Mouse (Mus musculus) embryonic facial prominence, embryonic 11.5 days (tissue): Measurements from ENCODE around the gene Hmgn1. TPM values are rescaled to one million over a fixed set of nuclear protein-coding genes. Genes with fewer than 3 reads are reported as not detected.
"Not testable (repeated sequence)": the region's sequence is repeated elsewhere in the genome, so short reads cannot be mapped to it uniquely, and the experiment has no call there.

Experiments
- ATAC-seq: fragments of 200-750 bp; cut with Nextera tagmentation; replicated peaks from 2 replicates; pipeline ENCODE4 v1.8.0; 2017; ENCODE audit warnings: low read depth; ENCODE audit not compliant: insufficient number of reproducible peaks, low FRiP score, low TSS enrichment
- DNase-seq: peaks from one replicate; pipeline ENCODE4 v3.0.0-alpha.2; 2015; ENCODE audit warnings: low spot score
- H3K27ac ChIP-seq: fragments of 300-500 bp; sonication (generic); replicated peaks from 2 replicates; pipeline ENCODE4 v1.5.1; 2014; ENCODE audit warnings: mild to moderate bottlenecking, low read depth, low read length, control low read depth
- H3K27me3 ChIP-seq: fragments of 300-500 bp; sonication (generic); 2 replicates; pipeline ENCODE4 v1.6.1; 2014; ENCODE audit warnings: mild to moderate bottlenecking, low read length, moderate library complexity, mixed read lengths; ENCODE audit not compliant: control insufficient read depth, insufficient read depth
- H3K36me3 ChIP-seq: fragments of 300-500 bp; sonication (generic); replicated peaks from 2 replicates; pipeline ENCODE4 v1.6.1; 2014; ENCODE audit warnings: low read depth, mild to moderate bottlenecking, low read length, moderate library complexity, mixed read lengths; ENCODE audit not compliant: control insufficient read depth, insufficient read depth
- H3K4me1 ChIP-seq: fragments of 300-500 bp; sonication (generic); 2 replicates; pipeline ENCODE4 v1.6.1; 2014; ENCODE audit warnings: low read length, mixed read lengths; ENCODE audit not compliant: control insufficient read depth, insufficient read depth
- H3K4me2 ChIP-seq: fragments of 300-500 bp; sonication (generic); 2 replicates; pipeline ENCODE4 v1.6.1; 2014; ENCODE audit warnings: low read depth, mild to moderate bottlenecking, control low read depth, low read length, moderate library complexity
- H3K4me3 ChIP-seq: fragments of 300-500 bp; sonication (generic); 2 replicates; pipeline ENCODE4 v1.5.1; 2014; ENCODE audit warnings: low read depth, low read length, control low read depth
- H3K9ac ChIP-seq: fragments of 300-500 bp; sonication (generic); replicated peaks from 2 replicates; pipeline ENCODE4 v1.6.1; 2014; ENCODE audit warnings: mild to moderate bottlenecking, control low read depth, low read length
- H3K9me3 ChIP-seq: fragments of 300-500 bp; sonication (generic); replicated peaks from 2 replicates; pipeline ENCODE4 v1.6.1; 2016; ENCODE audit warnings: mild to moderate bottlenecking, low read length, inconsistent platforms, mixed read lengths; ENCODE audit not compliant: control insufficient read depth
- WGBS: fragments of 180-500 bp; shearing (Covaris S2); extraction: QIAGEN DNeasy Blood & Tissue Kit; methylation state at CpG from one replicate; pipeline ENCODE4 v1.1.7; 2014; 5-methylcytosine and 5-hydroxymethylcytosine counted together
- polyA plus RNA-seq: library from polyadenylated mRNA; unstranded; fragments of >200 nt; fragmentation: Nextera tagmentation; extraction: Ambion mirVana; gene quantifications from 2 replicates; pipeline ENCODE4 v1.2.1, GENCODE M21; 2014

Hmgn1 gene
- polyA plus RNA-seq, 1 experiment from 2014 or later: 1,266 TPM

DNA sequence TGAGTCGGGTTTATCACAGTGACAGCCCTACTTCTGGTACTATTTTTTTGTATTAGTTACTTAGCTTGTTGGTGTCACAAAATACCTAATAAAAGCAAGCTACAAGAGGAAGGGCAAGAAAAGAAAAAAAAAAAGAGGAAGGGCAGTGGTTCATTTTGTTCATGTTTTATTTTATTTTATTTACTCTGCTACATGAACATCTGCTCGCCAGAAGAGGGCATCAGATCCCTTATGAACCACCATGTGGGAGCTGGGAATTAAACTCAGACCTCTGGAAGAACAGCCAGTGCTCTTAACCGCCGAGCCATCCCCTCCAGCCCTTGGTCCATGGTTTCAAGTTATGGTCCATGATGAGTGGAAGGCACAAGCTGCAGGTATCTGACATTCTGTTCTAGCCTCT is 12.8 kb downstream of the Hmgn1 start:
- no peak overlapping the region for H3K9ac ChIP-seq
- no peaks in the 10 kb centered on the region for H3K27me3 ChIP-seq
- no peaks in the 10 kb centered on the region for H3K4me1 ChIP-seq
- H3K36me3 ChIP-seq: no peaks in the 10 kb centered on the region
- ATAC-seq (no peak), DNase-seq (no peak)
- 53% methylated on average over 4 of the region's 4 CpGs for WGBS
- H3K27ac ChIP-seq: no peak overlapping the region
- no peak overlapping the region for H3K4me3 ChIP-seq
- no peaks in the 10 kb centered on the region for H3K9me3 ChIP-seq
- no peak overlapping the region for H3K4me2 ChIP-seq

DNA sequence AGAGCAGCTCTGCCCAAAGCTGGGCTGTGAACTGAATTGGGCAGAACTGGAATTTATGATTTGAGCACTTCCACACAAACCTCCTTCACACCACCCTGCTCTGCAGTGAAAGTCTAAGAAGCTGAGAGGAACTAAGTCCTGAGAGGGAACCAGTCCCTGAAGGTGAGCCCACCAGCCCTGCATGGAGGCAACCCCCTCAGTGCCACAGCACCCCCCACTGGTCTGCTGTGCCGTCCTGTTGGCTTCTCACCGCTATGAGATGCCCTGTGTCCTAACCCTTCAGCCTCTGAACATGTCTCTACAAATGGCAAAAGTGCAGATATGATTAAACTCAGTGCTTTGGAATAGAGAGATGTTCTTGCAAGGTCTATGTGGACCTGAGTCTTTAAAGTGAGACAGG is 14.8 kb downstream of the Hmgn1 start:
- no peaks in the 10 kb centered on the region for H3K4me1 ChIP-seq
- 36% methylated on average over 2 of the region's 2 CpGs for WGBS
- DNase-seq: no peak
- no peak overlapping the region for H3K4me3 ChIP-seq
- H3K27me3 ChIP-seq: no peaks in the 10 kb centered on the region
- H3K27ac ChIP-seq: no peak overlapping the region
- no peak overlapping the region for H3K9ac ChIP-seq
- H3K36me3 ChIP-seq: no peaks in the 10 kb centered on the region
- ATAC-seq: no peak
- H3K9me3 ChIP-seq: no peaks in the 10 kb centered on the region
- H3K4me2 ChIP-seq: no peak overlapping the region

DNA sequence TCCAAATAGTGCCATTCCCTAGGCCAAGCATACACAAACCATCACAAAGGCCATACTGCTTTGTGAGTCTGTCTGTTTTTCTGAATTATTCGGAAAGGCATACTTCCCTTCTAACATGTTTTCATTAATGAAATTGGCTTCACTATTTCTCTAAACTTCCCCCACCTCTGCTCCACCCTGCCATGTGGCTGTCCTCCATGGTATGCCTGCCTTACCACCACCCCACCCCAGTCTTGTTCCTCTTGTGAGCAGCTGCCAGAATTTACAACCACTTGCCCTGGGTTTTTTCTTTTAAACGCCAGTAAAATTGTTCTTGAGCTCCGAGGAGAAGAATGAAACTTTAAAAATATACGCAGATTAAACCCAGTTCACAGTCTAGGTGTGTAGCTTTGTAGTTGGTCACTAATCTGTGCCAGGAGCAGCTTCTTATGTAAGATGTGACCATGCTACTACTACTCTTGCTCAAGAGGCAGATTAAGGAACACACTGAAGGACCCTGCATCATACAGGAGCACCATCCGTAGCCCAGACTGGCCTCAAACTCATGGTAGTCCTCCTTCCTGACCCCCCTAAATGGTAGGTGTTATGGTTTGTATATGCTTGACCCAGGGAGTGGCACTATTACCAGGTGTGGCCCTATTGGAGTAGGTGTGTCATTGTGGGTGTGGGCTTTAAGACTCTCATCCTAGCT is 16.7 kb downstream of the Hmgn1 start:
- no peak overlapping the region for H3K9ac ChIP-seq
- WGBS: 84% methylated on average over 5 of the region's 5 CpGs
- H3K27me3 ChIP-seq: no peaks in the 10 kb centered on the region
- ATAC-seq: no peak
- H3K4me1 ChIP-seq: no peaks in the 10 kb centered on the region
- H3K9me3 ChIP-seq: no peaks in the 10 kb centered on the region
- H3K4me3 ChIP-seq: no peak overlapping the region
- H3K27ac ChIP-seq: no peak overlapping the region
- DNase-seq: no peak
- no peak overlapping the region for H3K4me2 ChIP-seq
- H3K36me3 ChIP-seq: no peaks in the 10 kb centered on the region

DNA sequence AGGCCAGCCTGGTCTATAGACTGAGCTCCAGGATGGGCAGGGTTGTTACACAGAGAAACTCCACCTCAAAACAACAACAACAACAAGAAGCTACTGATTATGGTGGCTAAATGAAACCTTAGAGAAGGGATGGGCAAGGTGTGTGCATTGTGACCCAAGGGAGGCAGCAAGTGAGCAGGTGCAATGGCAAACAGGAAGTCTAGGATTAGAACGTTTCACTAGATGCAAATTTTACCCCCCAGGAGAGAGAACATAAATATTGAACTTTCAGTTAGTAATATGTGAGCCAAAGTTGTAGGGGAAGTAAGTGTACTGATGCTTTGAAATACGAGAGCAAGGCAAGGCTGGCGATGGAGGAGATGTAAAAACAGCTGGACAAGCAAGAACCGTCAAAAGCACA is 17.9 kb downstream of the Hmgn1 start:
- WGBS: 60% methylated on average over 4 of the region's 4 CpGs
- ATAC-seq (no peak), DNase-seq (no peak)
- no peak overlapping the region for H3K4me3 ChIP-seq
- no peaks in the 10 kb centered on the region for H3K4me1 ChIP-seq
- no peak overlapping the region for H3K4me2 ChIP-seq
- no peaks in the 10 kb centered on the region for H3K9me3 ChIP-seq
- no peak overlapping the region for H3K27ac ChIP-seq
- H3K9ac ChIP-seq: no peak overlapping the region
- no peaks in the 10 kb centered on the region for H3K27me3 ChIP-seq
- no peaks in the 10 kb centered on the region for H3K36me3 ChIP-seq

DNA sequence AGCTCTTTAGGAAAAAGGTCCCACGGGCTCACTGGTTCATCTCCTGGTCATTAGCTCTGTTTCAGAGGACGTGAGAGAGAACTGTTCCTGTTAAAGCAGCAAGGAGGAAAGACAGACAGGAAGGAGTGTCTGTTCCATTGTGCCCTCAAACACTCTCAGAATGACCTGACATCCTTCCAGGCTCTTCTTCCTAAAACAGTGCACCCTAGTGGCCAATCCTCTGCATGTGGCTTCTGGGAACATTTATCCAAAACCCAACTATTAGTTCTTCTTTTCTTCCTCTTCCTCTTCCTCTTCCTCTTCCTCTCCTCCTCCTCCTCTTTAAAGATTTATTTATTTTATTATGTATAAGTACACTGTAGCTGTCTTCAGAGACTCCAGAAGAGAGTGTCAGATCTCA is 24.5 kb downstream of the Hmgn1 start:
- Histone ChIP-seq H3K9ac (no peak overlapping the region), H3K4me1 (no peaks in the 10 kb centered on the region), H3K27me3 (no peaks in the 10 kb centered on the region), H3K4me3 (no peak overlapping the region), H3K9me3 (no peaks in the 10 kb centered on the region), H3K27ac (no peak overlapping the region), H3K4me2 (no peak overlapping the region), H3K36me3 (no peaks in the 10 kb centered on the region)
- no peak for ATAC-seq
- no peak for DNase-seq
- 57% methylated on average over 2 of the region's 2 CpGs for WGBS

DNA sequence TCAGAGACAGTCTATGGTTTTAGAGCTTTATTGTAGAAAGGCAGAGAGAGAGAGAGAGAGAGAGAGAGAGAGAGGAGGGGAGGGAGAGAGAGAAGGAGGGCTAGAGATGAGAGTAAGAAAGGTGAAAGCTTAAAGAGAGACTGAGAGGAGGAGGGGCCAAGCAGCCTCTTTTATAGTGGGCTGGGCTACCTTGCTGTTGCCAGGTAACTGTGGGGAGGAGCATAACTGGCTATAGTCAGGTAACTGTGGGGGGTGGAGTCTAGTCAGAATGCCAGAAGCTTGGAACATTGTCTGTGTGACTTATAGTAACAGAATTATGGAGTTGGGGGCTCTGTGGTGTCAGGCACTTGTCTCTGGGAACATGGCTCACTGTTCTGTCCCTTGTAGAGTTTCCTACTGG is 29.7 kb downstream of the Hmgn1 start:
- H3K36me3 ChIP-seq, H3K27ac ChIP-seq, DNase-seq, H3K4me1 ChIP-seq, H3K9me3 ChIP-seq, H3K4me2 ChIP-seq, H3K27me3 ChIP-seq, H3K9ac ChIP-seq, ATAC-seq, H3K4me3 ChIP-seq: not testable (repeated sequence)

DNA sequence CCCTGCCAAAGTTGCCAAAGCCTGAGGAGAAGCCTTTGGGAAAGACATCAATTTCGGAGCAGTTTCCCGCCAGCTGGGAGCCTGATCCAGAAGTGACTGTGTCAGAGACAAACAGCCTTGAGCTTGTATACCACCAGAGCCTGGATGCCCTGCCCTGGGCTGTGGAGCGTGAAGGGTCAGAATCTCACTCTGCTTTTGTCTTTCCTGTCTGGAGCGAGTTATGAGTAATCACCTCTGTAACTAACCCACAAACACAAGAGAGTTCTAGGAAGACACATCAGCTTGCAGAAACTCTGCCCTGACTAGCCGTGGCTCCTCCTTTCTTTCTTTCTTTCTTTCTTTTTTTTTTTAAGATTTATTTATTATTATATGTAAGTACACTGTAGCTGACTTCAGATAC is 31.6 kb downstream of the Hmgn1 start:
- 90% methylated on average over 5 of the region's 5 CpGs for WGBS
- Histone ChIP-seq H3K9me3 (no peaks in the 10 kb centered on the region), H3K4me1 (no peaks in the 10 kb centered on the region), H3K27me3 (no peaks in the 10 kb centered on the region), H3K9ac (no peak overlapping the region), H3K36me3 (no peaks in the 10 kb centered on the region), H3K4me3 (no peak overlapping the region), H3K27ac (no peak overlapping the region), H3K4me2 (no peak overlapping the region)
- no peak for DNase-seq
- no peak for ATAC-seq

DNA sequence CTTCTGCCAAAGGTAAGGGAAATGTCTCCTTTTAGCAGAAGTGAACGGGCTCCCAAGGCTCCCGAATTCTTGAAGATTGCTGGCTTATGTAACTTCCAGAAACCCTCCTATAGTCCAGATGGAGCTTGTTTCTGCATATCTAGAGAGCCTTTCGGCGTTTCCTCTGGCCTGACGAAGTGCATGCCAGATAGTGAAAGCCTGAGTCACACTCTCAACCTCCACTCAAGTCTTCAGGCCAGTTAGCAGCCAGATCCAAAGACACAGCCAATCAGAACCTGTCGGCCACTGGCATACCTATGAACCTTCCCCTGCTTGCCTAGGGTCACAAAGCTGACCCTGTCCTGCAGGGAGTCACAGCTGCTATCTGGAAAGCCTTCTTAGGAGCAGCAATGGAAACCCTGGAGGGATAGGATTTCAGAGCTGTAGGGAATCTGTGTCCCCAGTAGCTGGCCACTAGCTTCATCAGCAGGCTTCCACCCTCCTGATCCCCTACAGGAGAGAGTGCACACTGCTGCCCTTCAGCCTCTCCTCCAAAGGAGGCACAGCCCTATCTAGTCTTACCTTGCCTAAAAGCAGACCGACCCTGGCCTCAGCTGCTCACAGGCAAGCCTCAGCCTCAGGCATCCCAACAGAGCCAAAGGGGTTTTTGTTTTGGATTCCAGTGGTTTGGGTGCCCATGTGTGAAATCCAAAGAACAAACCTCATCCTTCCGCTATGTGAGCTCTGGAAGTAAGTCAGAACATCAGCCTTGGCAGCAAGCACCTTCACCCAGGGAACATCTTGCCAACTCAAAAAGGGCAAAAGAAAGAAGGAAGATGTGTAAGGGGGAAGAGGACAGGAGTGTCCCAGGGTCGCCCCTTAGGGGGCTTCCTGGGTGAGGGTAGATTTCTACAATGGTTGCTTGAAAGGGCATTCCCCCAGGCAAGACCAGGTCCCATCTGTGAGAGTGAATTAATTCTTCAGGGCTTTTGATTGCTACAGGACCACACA is 35.7 kb downstream of the Hmgn1 start:
- 63% methylated on average over 9 of the region's 9 CpGs for WGBS
- ATAC-seq: no peak
- Histone ChIP-seq H3K27ac (no peak overlapping the region), H3K9me3 (no peaks in the 10 kb centered on the region), H3K36me3 (no peaks in the 10 kb centered on the region), H3K9ac (no peak overlapping the region), H3K4me1 (no peaks in the 10 kb centered on the region), H3K4me3 (no peak overlapping the region), H3K27me3 (no peaks in the 10 kb centered on the region), H3K4me2 (no peak overlapping the region)
- DNase-seq: no peak
